Mouse (Mus musculus): ENCODE results near the gene Prkce.

DNA sequence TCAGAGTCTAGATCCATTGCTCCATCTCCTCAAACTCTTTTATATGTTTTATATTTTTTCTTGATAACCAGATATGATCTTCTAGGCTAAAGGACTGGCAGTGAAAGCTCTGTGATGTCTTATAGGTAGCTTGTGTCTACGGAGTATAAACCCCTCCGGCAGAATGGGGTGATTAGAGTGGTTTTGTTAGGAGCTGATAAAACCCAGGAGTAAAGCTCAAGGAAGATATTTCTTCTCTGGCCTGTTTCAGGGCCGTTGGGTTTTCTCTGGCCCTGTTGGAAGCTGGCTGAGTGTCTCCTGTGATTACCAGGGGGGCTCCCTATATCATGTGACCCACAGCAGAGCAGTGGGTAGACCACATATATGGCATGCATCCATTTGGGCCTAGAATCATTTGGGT lies 319.9 kb downstream of the Prkce start:
- TF ChIP-seq CTCF (IDR thresholded peaks at IDR 0.05; ENCODE audit: low read depth): no peak
- no peak for TF ChIP-seq EP300 (IDR thresholded peaks at IDR 0.05; ENCODE audit: low read depth)
